Mouse (Mus musculus) liver, embryonic 12.5 days (tissue): ENCODE data around the gene Ube2q2. TPM values are rescaled to one million over a fixed set of nuclear protein-coding genes. Genes with fewer than 3 reads are reported as not detected.
"Not testable (repeated sequence)": the region's sequence is repeated elsewhere in the genome, so short reads cannot be mapped to it uniquely, and the experiment has no call there.

Source experiments
- ATAC-seq: fragments of 200-750 bp; cut with Nextera tagmentation; 2 replicates; pipeline ENCODE4 v1.8.0; 2017; ENCODE audit warnings: moderate number of reproducible peaks, mild to moderate bottlenecking, moderate library complexity
- H3K27ac ChIP-seq: fragments of 300-500 bp; sonication (generic); 2 replicates; pipeline ENCODE4 v1.5.1; 2016; ENCODE audit warnings: mild to moderate bottlenecking
- H3K27me3 ChIP-seq: fragments of 300-500 bp; sonication (generic); replicated peaks from 2 replicates; pipeline ENCODE4 v1.6.1; 2016; ENCODE audit warnings: mild to moderate bottlenecking, moderate library complexity
- H3K36me3 ChIP-seq: fragments of 300-500 bp; sonication (generic); 2 replicates; pipeline ENCODE4 v1.6.1; 2016; ENCODE audit warnings: mild to moderate bottlenecking, moderate library complexity
- H3K4me1 ChIP-seq: fragments of 300-500 bp; sonication (generic); 2 replicates; pipeline ENCODE4 v1.6.1; 2016
- H3K4me2 ChIP-seq: fragments of 300-500 bp; sonication (generic); 2 replicates; pipeline ENCODE4 v1.6.1; 2016; ENCODE audit warnings: mild to moderate bottlenecking, moderate library complexity
- H3K4me3 ChIP-seq: fragments of 300-500 bp; sonication (generic); 2 replicates; pipeline ENCODE4 v1.5.1; 2016; ENCODE audit warnings: mild to moderate bottlenecking, moderate library complexity
- H3K9ac ChIP-seq: fragments of 300-500 bp; sonication (generic); 2 replicates; pipeline ENCODE4 v1.6.1; 2016; ENCODE audit warnings: mild to moderate bottlenecking, moderate library complexity
- H3K9me3 ChIP-seq: fragments of 300-500 bp; sonication (generic); replicated peaks from 2 replicates; pipeline ENCODE4 v1.6.1; 2016; ENCODE audit warnings: mild to moderate bottlenecking, moderate library complexity
- WGBS: fragments of 180-500 bp; shearing (Covaris S2); methylation state at CpG from one replicate; pipeline ENCODE4 v1.1.7; 2016; ENCODE audit not compliant: insufficient replicate concordance; 5-methylcytosine and 5-hydroxymethylcytosine counted together
- polyA plus RNA-seq: library from polyadenylated mRNA; unstranded; fragments of >200 nt; fragmentation: Nextera tagmentation; extraction: Ambion mirVana; gene quantifications from 2 replicates; pipeline ENCODE4 v1.2.1, GENCODE M21; 2016

The Ube2q2 gene
- polyA plus RNA-seq, 1 experiment from 2014 or later, result 26.9 TPM

- H3K4me1 ChIP-seq, H3K4me2 ChIP-seq, H3K9me3 ChIP-seq, H3K9ac ChIP-seq, H3K36me3 ChIP-seq, H3K4me3 ChIP-seq, H3K27ac ChIP-seq, H3K27me3 ChIP-seq, ATAC-seq: not testable (repeated sequence)
- WGBS, result 77% methylated on average over 1 of the region's 1 CpGs
Measured at GRCm38 (mm10) chr9:55245057-55245750, 96.5 kb downstream of the Ube2q2 start.

DNA sequence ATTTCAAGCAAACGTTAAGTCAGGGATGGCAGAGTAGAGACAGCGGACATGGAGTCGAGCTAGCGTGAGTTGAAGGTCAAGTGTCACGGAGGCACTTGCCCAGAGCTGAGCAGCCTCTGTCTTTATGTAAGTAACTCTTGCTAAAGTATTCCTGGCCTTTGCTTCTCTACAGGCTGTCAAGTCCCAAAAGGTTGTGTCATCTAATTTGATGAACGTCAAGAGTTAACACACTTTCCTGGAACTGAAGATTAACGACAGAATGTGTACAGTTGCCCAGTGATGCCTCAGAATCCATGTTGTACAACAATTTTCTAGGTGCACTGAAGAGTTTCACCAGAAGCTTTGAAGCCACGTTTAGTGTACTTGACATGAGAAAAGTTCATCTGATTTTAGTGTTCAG, 97.8 kb downstream of the Ube2q2 start:
- no peak for ATAC-seq
- H3K4me3 ChIP-seq, result no peak overlapping the region
- no peak overlapping the region for H3K9ac ChIP-seq
- 72% methylated on average over 8 of the region's 8 CpGs for WGBS
- no peaks in the 10 kb centered on the region for H3K9me3 ChIP-seq
- H3K36me3 ChIP-seq, result no peaks in the 10 kb centered on the region
- no peak overlapping the region for H3K4me2 ChIP-seq
- peaks cover 5% of the 10 kb centered on the region; the same call in 1 of the 2 replicates for H3K27me3 ChIP-seq
- H3K27ac ChIP-seq, result no peak overlapping the region
- H3K4me1 ChIP-seq, result peaks cover 8% of the 10 kb centered on the region; the same call in 1 of the 2 replicates

- Histone ChIP-seq H3K27ac (no peak overlapping the region), H3K4me2 (no peak overlapping the region), H3K9me3 (no peaks in the 10 kb centered on the region), H3K27me3 (peaks cover under 1% of the 10 kb centered on the region; the same call in 1 of the 2 replicates), H3K4me1 (peaks cover 4% of the 10 kb centered on the region; the same call in 1 of the 2 replicates), H3K36me3 (no peaks in the 10 kb centered on the region), H3K4me3 (no peak overlapping the region), H3K9ac (no peak overlapping the region)
- whole genome bisulfite sequencing, result 71% methylated on average over 4 of the region's 4 CpGs
- ATAC-seq, result no peak
Measured at GRCm38 (mm10) chr9:55246918-55247317, 98.3 kb downstream of the Ube2q2 start.

DNA sequence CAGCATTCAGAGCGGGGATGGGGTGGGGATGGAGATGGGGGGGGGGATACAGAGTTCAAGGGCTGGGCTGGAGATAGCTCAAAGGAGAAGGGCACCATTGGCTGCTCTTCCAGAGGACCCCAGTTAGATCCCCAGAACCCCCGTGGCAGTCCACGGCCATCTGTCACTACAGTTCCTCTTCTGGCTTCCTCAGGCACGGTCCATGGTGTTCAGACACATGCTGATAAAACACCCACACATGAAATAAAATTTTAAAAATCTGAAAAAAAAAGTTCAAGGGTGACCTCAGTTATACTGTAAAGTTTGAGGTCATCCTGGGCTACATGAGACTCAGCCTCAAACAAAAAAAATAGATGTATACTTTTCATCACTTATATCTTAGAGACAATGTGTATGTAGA, 99.8 kb downstream of the Ube2q2 start:
- H3K4me3 ChIP-seq, result no peak overlapping the region
- no peak for ATAC-seq
- H3K27me3 ChIP-seq, result no peaks in the 10 kb centered on the region
- H3K36me3 ChIP-seq, result no peaks in the 10 kb centered on the region
- 33% methylated on average over 4 of the region's 4 CpGs for WGBS
- H3K9me3 ChIP-seq, result no peaks in the 10 kb centered on the region
- H3K4me2 ChIP-seq, result no peak overlapping the region
- H3K9ac ChIP-seq, result no peak overlapping the region
- H3K27ac ChIP-seq, result no peak overlapping the region
- H3K4me1 ChIP-seq, result no peaks in the 10 kb centered on the region

DNA sequence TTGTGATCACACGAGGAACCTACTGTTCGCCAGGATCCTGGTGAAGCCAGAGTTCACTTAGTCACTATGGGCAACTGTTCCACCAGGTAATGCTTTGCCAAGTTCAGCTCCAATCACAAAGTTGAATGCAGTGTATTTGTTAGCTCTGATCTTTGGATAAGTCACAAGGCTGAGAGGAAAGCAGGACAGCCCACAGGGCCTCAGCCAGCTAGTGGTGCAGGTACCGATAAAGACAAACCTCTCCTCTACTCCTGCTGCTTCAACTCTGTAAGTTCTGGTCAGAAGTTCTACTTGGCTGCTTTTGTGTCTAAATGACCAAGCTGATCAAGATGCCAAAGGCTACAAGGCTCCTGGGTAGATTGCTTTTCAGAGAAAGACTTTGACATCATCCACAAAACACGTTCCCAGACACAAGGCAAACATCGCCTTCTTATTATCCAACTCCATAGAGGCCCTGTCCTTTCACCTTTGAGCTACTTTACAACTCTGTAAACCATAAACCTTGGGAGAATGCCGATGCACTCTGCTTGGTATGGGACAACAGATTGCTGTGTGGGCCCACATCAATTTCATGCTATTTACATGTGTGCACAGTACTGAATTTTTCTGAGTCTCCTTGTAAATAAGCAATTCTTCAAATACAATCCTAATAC, 102.1 kb downstream of the Ube2q2 start:
- H3K9ac ChIP-seq, result no peak overlapping the region
- H3K9me3 ChIP-seq, result no peaks in the 10 kb centered on the region
- no peak overlapping the region for H3K27ac ChIP-seq
- H3K4me1 ChIP-seq, result no peaks in the 10 kb centered on the region
- no peaks in the 10 kb centered on the region for H3K27me3 ChIP-seq
- WGBS, result 64% methylated on average over 6 of the region's 6 CpGs
- ATAC-seq, result no peak
- no peak overlapping the region for H3K4me3 ChIP-seq
- H3K4me2 ChIP-seq, result no peak overlapping the region
- no peaks in the 10 kb centered on the region for H3K36me3 ChIP-seq

DNA sequence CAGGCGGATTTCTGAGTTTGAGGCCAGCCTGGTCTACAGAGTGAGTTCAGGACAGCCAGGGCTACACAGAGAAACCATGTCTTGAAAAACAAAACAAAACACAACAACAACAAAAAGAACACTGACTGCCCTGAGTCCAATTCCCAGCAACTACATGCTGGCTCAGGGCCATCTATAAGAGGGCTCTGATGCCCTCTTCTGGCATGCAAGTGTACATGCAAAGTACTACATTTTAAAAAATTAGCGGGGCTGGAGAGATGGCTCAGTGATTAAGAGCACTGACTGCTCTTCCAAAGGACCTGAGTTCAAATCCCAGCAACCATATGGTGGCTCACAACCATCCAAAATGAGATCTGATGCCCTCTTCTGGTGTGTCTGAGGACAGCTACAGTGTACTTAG, 103.4 kb downstream of the Ube2q2 start:
- 39% methylated on average over 2 of the region's 2 CpGs for WGBS
- H3K36me3 ChIP-seq, H3K27me3 ChIP-seq, H3K9ac ChIP-seq, H3K4me2 ChIP-seq, ATAC-seq, H3K4me1 ChIP-seq, H3K27ac ChIP-seq, H3K4me3 ChIP-seq, H3K9me3 ChIP-seq: not testable (repeated sequence)

- ATAC-seq, result no peak
- Histone ChIP-seq H3K4me1 (no peaks in the 10 kb centered on the region), H3K4me3 (no peak overlapping the region), H3K9me3 (no peaks in the 10 kb centered on the region), H3K27ac (no peak overlapping the region), H3K9ac (no peak overlapping the region), H3K4me2 (no peak overlapping the region), H3K27me3 (no peaks in the 10 kb centered on the region), H3K36me3 (no peaks in the 10 kb centered on the region)
- 43% methylated on average over 1 of the region's 1 CpGs for WGBS
Measured at GRCm38 (mm10) chr9:55253849-55254248, 105.2 kb downstream of the Ube2q2 start.

DNA sequence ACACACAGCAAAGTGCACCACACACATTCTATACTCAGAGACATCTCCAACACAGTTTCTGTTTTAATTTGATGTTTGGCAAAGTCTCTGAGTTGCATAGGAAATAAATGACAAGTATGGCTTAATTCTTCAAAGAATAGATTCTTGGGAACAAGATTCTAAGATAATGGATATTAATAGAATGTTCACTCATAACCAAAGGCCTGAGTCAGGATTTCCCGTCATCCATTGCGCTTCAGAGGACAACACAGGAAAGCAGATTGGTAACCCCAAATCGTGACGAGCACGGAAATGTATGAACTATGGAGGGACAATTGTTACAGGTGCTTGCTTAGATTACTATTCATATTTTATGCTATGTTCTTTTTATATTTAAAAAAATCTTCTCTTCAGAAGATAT, 106.4 kb downstream of the Ube2q2 start:
- WGBS, result 74% methylated on average over 5 of the region's 5 CpGs
- Histone ChIP-seq H3K4me3 (no peak overlapping the region), H3K9ac (no peak overlapping the region), H3K4me1 (no peaks in the 10 kb centered on the region), H3K9me3 (no peaks in the 10 kb centered on the region), H3K36me3 (no peaks in the 10 kb centered on the region), H3K27me3 (no peaks in the 10 kb centered on the region), H3K27ac (no peak overlapping the region), H3K4me2 (no peak overlapping the region)
- no peak for ATAC-seq

DNA sequence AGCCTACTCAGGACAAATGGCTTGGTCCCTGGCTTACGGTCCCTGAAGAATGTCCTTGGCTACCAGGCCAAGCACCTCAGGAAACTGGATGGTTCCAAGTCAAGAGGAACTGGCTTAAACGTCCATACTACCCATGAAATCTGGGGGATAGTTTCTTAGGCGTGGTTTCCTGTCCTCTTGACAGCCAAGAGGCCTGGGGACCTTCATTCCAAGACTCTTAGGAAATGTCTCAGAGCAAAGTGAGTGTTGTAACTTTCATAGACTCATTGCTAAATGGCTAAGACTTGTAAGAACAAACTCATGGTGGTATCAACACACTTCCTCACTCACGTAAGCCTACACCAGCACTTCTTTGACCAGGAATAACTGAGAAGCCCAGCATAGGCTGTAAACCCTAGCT, 107.0 kb downstream of the Ube2q2 start:
- ATAC-seq, result no peak
- H3K27ac ChIP-seq, result no peak overlapping the region
- 42% methylated on average over 4 of the region's 4 CpGs for WGBS

DNA sequence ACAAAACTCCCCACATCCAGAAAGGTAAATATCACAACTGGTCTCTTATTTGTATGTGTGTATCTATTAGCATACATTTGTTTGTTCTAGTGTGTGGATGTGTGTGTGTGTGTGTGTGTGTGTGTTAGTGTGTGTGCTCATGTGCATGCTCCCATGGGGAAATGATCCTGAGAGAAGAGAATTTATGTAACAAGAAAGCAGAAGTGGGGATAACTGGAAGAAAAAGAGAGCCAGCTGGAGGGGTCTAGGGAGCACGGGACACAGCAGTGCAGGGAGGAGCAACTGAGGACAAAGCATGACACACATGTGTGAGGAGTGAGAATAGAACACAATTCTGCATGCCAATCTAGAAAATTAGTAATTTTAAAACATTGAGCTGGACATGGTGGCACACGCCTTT, 108.5 kb downstream of the Ube2q2 start:
- H3K27ac ChIP-seq, result no peak overlapping the region
- no peak overlapping the region for H3K4me3 ChIP-seq
- no peaks in the 10 kb centered on the region for H3K36me3 ChIP-seq
- no peak overlapping the region for H3K9ac ChIP-seq
- no peak overlapping the region for H3K4me2 ChIP-seq
- no peaks in the 10 kb centered on the region for H3K27me3 ChIP-seq
- no peaks in the 10 kb centered on the region for H3K4me1 ChIP-seq
- no peaks in the 10 kb centered on the region for H3K9me3 ChIP-seq
- ATAC-seq, result no peak
- 79% methylated on average over 2 of the region's 2 CpGs for WGBS

More for the DNA sequence above, 107.0 kb downstream of the Ube2q2 start:
- no peaks in the 10 kb centered on the region for H3K36me3 ChIP-seq
- no peaks in the 10 kb centered on the region for H3K9me3 ChIP-seq
- H3K4me1 ChIP-seq, result no peaks in the 10 kb centered on the region
- no peak overlapping the region for H3K4me3 ChIP-seq
- no peaks in the 10 kb centered on the region for H3K27me3 ChIP-seq
- no peak overlapping the region for H3K4me2 ChIP-seq
- H3K9ac ChIP-seq, result no peak overlapping the region
